Mouse (Mus musculus): ENCODE results near the gene Grm6. TPM values are rescaled to one million over a fixed set of nuclear protein-coding genes. Genes with fewer than 3 reads are reported as not detected.

Gene Grm6
- total and polyA plus RNA-seq, 2 experiments from 2014 or later = not detected

GRCm38 (mm10) chr11:50841023-50841735 lies 9.3 kb upstream of the Grm6 start, which contains the start of gene Zfp879:
Gene Zfp879, minus strand, starts transcription at chr11:50841552.
- DNase-seq (ENCODE audit: low spot score) = peak; percentile 90
- TF ChIP-seq CTCF (IDR thresholded peaks at IDR 0.05; ENCODE audit: low read depth) (no peak), EP300 (IDR thresholded peaks at IDR 0.05; ENCODE audit: low read depth) (no peak)
- H3K27me3 ChIP-seq (ENCODE audit: control insufficient read depth, insufficient read depth, low read length) = no peaks in the 10 kb centered on the region
- H3K27ac ChIP-seq (ENCODE audit: low read depth) = peak within 1 kb of the TSS; percentile 77
- H3K36me3 ChIP-seq (replicated peaks; ENCODE audit: control insufficient read depth, insufficient read depth, low read length) = no peaks in the 10 kb centered on the region
- 17% methylated on average over 22 of the region's 22 CpGs for WGBS
- H3K4me1 ChIP-seq (ENCODE audit: control insufficient read depth, insufficient read depth) = peaks cover 4% of the 10 kb centered on the region; the same call in 1 of the 2 replicates
- peak; percentile 94 for ATAC-seq (ENCODE audit: insufficient read depth, low read depth)
- H3K9ac ChIP-seq (replicated peaks; ENCODE audit: low read depth, low read length) = peak within 1 kb of the TSS; percentile 51; the same call in 1 of the 2 replicates
- H3K4me3 ChIP-seq (ENCODE audit: low read depth, low read length) = peak within 1 kb of the TSS; percentile 45
- peak within 1 kb of the TSS; percentile 63 for H3K4me2 ChIP-seq (ENCODE audit: low read depth, low read length)
- H3K9me3 ChIP-seq (replicated peaks; ENCODE audit: control insufficient read depth, low read length) = no peaks in the 10 kb centered on the region

DNA sequence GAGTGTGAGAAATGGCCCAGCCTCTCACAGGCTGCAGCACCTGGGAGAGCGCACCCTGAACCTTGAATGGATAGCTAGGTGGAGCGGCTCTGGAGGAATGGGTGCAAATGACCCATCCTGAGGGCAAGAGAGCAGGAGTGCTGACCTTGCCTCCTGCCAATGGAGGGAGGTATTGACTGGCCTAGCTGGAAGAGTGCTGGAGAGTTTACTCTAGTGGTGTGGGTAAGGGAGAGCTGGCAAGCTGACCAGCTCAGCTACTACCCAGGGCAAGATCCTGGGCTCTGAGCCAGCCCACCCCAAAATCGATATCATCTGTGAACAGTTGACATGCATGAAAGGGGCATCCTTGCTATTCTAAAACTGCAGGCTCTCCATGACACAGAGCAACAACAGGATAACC lies 4.5 kb upstream of the Grm6 start:
- no peak overlapping the region for H3K27ac ChIP-seq (ENCODE audit: low read depth)
- no peak overlapping the region for H3K9ac ChIP-seq (replicated peaks; ENCODE audit: low read depth, low read length)
- H3K4me1 ChIP-seq (ENCODE audit: control insufficient read depth, insufficient read depth) = peaks cover 4% of the 10 kb centered on the region
- TF ChIP-seq CTCF (IDR thresholded peaks at IDR 0.05; ENCODE audit: low read depth) (no peak), EP300 (IDR thresholded peaks at IDR 0.05; ENCODE audit: low read depth) (no peak)
- no peaks in the 10 kb centered on the region for H3K36me3 ChIP-seq (replicated peaks; ENCODE audit: control insufficient read depth, insufficient read depth, low read length)
- no peak for DNase-seq (ENCODE audit: low spot score)
- no peak for ATAC-seq (ENCODE audit: insufficient read depth, low read depth)
- no peak overlapping the region for H3K4me2 ChIP-seq (ENCODE audit: low read depth, low read length)
- H3K9me3 ChIP-seq (replicated peaks; ENCODE audit: control insufficient read depth, low read length) = 0 out of 2 replicates have a peak, but pooled peaks cover 4% of the 10 kb centered on the region
- H3K4me3 ChIP-seq (ENCODE audit: low read depth, low read length) = no peak overlapping the region
- peaks cover 31% of the 10 kb centered on the region for H3K27me3 ChIP-seq (ENCODE audit: control insufficient read depth, insufficient read depth, low read length)
- WGBS = 86% methylated on average over 3 of the region's 3 CpGs

GRCm38 (mm10) chr11:50847047-50847446 lies 3.4 kb upstream of the Grm6 start:
- Histone ChIP-seq H3K9ac (replicated peaks; ENCODE audit: low read depth, low read length) (no peak overlapping the region), H3K4me3 (ENCODE audit: low read depth, low read length) (no peak overlapping the region), H3K4me1 (ENCODE audit: control insufficient read depth, insufficient read depth) (peaks cover 6% of the 10 kb centered on the region), H3K36me3 (replicated peaks; ENCODE audit: control insufficient read depth, insufficient read depth, low read length) (no peaks in the 10 kb centered on the region), H3K27me3 (ENCODE audit: control insufficient read depth, insufficient read depth, low read length) (peaks cover 42% of the 10 kb centered on the region), H3K9me3 (replicated peaks; ENCODE audit: control insufficient read depth, low read length) (0 out of 2 replicates have a peak, but pooled peaks cover 4% of the 10 kb centered on the region), H3K4me2 (ENCODE audit: low read depth, low read length) (no peak overlapping the region), H3K27ac (ENCODE audit: low read depth) (no peak overlapping the region)
- TF ChIP-seq EP300 (IDR thresholded peaks at IDR 0.05; ENCODE audit: low read depth) (no peak), CTCF (IDR thresholded peaks at IDR 0.05; ENCODE audit: low read depth) (peak; percentile 35)
- no peak for DNase-seq (ENCODE audit: low spot score)
- 72% methylated on average over 5 of the region's 5 CpGs for WGBS
- ATAC-seq (ENCODE audit: insufficient read depth, low read depth) = no peak

DNA sequence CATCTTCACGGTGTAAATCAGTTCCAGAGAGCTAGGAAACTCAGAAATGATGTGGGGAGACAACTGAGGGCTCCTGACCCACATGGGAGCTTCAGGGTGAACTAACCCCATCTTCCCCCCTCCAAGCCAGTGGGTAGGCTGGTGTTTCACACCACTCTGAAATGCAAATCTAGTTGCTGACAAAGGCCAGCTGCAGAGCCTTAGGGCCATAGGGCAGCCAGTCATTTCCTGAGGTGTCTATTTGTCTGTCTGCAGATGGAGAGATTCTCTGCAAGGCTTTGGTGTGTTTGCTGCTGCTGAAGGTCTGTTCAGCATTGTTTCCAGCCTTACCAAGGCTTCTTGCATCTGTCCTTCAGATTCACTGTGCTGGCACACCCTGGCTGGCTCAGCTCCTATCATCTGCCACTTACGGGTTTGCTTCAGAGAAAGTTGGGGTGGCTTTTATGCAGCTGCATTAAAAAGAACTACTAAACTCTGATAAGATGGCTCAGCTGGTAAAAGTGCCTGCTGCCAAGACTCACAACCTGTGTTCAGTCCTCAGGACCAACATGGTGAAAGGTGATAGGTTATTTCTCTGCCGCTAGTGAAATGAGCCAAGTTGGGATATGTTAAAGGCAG lies 1.9 kb upstream of the Grm6 start:
- Histone ChIP-seq H3K27me3 (ENCODE audit: control insufficient read depth, insufficient read depth, low read length) (peaks cover 55% of the 10 kb centered on the region), H3K27ac (ENCODE audit: low read depth) (no peak overlapping the region), H3K4me1 (ENCODE audit: control insufficient read depth, insufficient read depth) (peaks cover 6% of the 10 kb centered on the region), H3K9ac (replicated peaks; ENCODE audit: low read depth, low read length) (no peak overlapping the region), H3K4me2 (ENCODE audit: low read depth, low read length) (no peak overlapping the region), H3K36me3 (replicated peaks; ENCODE audit: control insufficient read depth, insufficient read depth, low read length) (no peaks in the 10 kb centered on the region), H3K4me3 (ENCODE audit: low read depth, low read length) (no peak overlapping the region), H3K9me3 (replicated peaks; ENCODE audit: control insufficient read depth, low read length) (0 out of 2 replicates have a peak, but pooled peaks cover 4% of the 10 kb centered on the region)
- TF ChIP-seq CTCF (IDR thresholded peaks at IDR 0.05; ENCODE audit: low read depth) (no peak), EP300 (IDR thresholded peaks at IDR 0.05; ENCODE audit: low read depth) (no peak)
- 27% methylated on average over 3 of the region's 3 CpGs for WGBS
- ATAC-seq (ENCODE audit: insufficient read depth, low read depth) = no peak
- no peak for DNase-seq (ENCODE audit: low spot score)

GRCm38 (mm10) chr11:50849310-50849709 lies 1.2 kb upstream of the Grm6 start:
- 4% methylated on average over 10 of the region's 10 CpGs for WGBS
- ATAC-seq (ENCODE audit: insufficient read depth, low read depth) (no peak), DNase-seq (ENCODE audit: low spot score) (no peak)
- H3K36me3 ChIP-seq (replicated peaks; ENCODE audit: control insufficient read depth, insufficient read depth, low read length) = no peaks in the 10 kb centered on the region
- 0 out of 2 replicates have a peak, but pooled peaks cover 4% of the 10 kb centered on the region for H3K9me3 ChIP-seq (replicated peaks; ENCODE audit: control insufficient read depth, low read length)
- no peak overlapping the region for H3K4me3 ChIP-seq (ENCODE audit: low read depth, low read length)
- peak overlapping the region; percentile 72; the same call in 1 of the 2 replicates for H3K4me2 ChIP-seq (ENCODE audit: low read depth, low read length)
- H3K4me1 ChIP-seq (ENCODE audit: control insufficient read depth, insufficient read depth) = peaks cover 6% of the 10 kb centered on the region
- TF ChIP-seq CTCF (IDR thresholded peaks at IDR 0.05; ENCODE audit: low read depth) = no peak
- no peak for TF ChIP-seq EP300 (IDR thresholded peaks at IDR 0.05; ENCODE audit: low read depth)
- H3K27ac ChIP-seq (ENCODE audit: low read depth) = no peak overlapping the region
- H3K9ac ChIP-seq (replicated peaks; ENCODE audit: low read depth, low read length) = no peak overlapping the region
- H3K27me3 ChIP-seq (ENCODE audit: control insufficient read depth, insufficient read depth, low read length) = peaks cover 55% of the 10 kb centered on the region

All from heart, postnatal 0 days (tissue).